Mouse (Mus musculus): ENCODE measurements around the gene Gm9747. TPM values are rescaled to one million over a fixed set of nuclear protein-coding genes. Genes with fewer than 3 reads are reported as not detected.

Gene Gm9747
- not detected for polyA plus RNA-seq (2017; shearing (Covaris generic))

GRCm38 (mm10) chr1:82232812-82233211 is at the start of gene Gm9747:
Gene Gm9747, plus strand, starts transcription at chr1:82233112.

Other genes with a start within 250 kb of the Gm9747 start
- 0.04 TPM for gene Irs1, start 58.3 kb downstream of the Gm9747 start, polyA plus RNA-seq (2017; shearing (Covaris generic))
- 32.4 TPM for gene Rhbdd1, start 83.3 kb downstream of the Gm9747 start, polyA plus RNA-seq (2017; shearing (Covaris generic))